Mouse (Mus musculus): Measurements from ENCODE around the gene Commd7. TPM values are rescaled to one million over a fixed set of nuclear protein-coding genes. Genes with fewer than 3 reads are reported as not detected.

Commd7 gene
- polyA plus RNA-seq, 1 experiment from 2014 or later: 43.5 TPM

DNA sequence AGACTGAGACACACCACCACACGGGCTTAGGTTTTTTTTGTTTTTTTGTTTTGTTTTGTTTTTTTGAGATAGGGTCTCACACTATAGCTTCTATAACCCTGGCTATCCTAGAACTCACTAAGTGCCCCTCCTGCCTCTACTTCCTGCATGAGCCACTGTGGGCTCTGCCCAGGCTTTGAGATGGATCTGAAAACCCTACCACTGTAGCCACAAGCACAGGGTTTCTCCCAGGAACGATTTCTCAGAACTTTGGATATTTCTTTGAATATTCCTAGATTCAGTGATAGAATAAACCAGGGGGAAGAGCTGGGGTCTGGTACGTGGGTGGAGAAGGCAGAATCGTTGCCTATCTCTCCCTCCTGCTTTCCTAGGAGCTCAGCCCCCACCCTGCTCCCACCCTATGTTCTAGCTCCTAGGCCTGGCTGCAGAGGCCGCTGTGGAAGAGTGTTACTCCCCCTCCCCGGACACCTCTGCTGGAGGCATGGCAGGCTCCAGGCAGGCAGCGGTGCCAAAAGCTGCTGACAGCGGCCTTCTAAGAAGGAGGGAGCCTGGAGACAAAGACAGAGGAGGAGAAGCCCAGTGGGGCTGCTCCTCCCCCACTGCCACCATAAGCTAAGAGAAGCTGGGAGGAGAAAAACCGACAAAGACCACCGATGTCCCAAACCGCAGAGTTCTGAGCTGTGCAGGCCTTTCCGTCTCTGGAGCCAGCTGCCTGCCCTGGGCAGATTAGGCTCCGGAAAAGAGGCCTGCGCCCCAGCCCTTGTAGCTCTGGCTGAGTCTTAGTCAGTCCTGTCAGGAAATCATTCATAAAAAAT lies 21.9 kb downstream of the Commd7 start:
- no peak overlapping the region for H3K27ac ChIP-seq
- 38% methylated on average over 12 of the region's 14 CpGs for WGBS (ENCODE audit: missing documents)
- no peak overlapping the region for H3K4me3 ChIP-seq (ENCODE audit: inconsistent target)
- H3K79me2 ChIP-seq (ENCODE audit: inconsistent target): no peaks in the 10 kb centered on the region
- no peaks in the 10 kb centered on the region for H3K36me3 ChIP-seq (ENCODE audit: inconsistent target)

DNA sequence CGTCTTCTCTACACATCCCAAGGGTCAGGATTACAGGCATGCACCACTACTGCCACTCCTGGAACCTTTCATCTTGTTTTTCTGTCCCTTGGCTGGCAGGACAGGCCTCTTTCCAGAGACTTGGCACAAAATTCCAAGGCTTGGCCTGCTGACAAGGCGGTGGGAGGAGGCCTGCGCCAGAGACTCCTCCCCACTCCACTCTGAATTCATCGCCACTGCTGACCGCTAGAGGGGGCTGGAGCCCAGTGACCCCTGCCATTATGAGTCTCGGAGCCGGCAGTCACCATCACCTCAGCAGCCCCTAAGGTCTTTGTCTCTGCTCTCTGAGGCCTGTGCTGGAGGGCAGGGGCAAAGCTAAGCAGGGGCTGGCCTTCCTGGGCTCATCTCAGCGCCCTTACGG lies 23.0 kb downstream of the Commd7 start:
- H3K4me3 ChIP-seq (ENCODE audit: inconsistent target): no peak overlapping the region
- no peaks in the 10 kb centered on the region for H3K79me2 ChIP-seq (ENCODE audit: inconsistent target)
- H3K27ac ChIP-seq: no peak overlapping the region
- 21% methylated on average over 9 of the region's 9 CpGs for WGBS (ENCODE audit: missing documents)
- H3K36me3 ChIP-seq (ENCODE audit: inconsistent target): no peaks in the 10 kb centered on the region

DNA sequence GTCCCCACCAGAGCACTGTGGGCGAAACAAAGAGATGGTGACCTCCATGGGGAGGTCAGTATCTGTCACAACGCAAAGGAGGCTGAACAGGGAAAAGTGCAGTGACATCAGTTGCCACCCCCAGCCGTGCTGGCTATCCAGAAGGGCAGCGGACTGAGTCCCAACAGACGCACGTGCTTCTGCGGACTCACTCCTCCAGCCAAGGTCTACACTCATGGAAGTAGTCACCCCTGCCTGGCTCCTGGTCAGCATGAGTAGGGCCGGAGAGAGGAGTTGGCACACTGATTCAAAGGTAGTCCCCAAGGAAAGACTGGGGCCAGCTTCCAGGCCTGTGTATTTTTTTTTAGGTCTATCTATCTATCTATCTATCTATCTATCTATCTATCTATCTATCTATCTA lies 23.5 kb downstream of the Commd7 start:
- H3K36me3 ChIP-seq (ENCODE audit: inconsistent target): no peaks in the 10 kb centered on the region
- no peak overlapping the region for H3K27ac ChIP-seq
- H3K79me2 ChIP-seq (ENCODE audit: inconsistent target): no peaks in the 10 kb centered on the region
- 89% methylated on average over 8 of the region's 8 CpGs for WGBS (ENCODE audit: missing documents)
- H3K4me3 ChIP-seq (ENCODE audit: inconsistent target): no peak overlapping the region

DNA sequence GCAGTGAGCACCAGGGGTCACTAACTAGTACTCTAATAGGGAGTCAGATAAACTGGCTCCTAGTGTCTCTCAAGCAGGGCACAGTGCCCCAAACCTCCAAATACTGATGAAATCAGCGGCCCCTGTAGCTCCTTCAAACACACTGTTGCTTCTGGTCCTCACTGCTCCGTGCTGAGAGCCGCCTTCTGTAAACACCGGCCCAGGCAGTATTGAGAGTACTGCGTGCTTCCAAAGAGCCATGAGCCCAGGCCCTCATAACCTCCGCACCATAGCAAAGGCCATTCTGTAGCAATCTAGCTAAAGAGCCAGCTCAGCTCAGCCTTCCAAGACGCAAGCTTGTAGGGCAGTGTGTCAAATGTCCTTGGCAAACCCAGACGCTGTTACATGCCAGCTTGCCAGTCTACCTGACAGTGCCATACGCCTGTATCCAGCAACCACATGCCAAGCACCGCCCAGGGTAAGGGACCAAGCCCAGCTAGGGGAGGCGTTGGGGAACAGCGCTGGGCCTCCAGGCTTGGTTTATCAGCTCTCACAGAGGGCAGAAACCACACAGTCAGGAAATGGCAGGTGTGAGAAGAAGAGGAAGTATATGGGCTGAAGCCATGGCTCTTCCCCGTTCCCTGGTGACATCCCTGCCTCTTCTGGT lies 24.6 kb downstream of the Commd7 start:
- Histone ChIP-seq H3K27ac (no peak overlapping the region), H3K4me3 (ENCODE audit: inconsistent target) (no peak overlapping the region), H3K36me3 (ENCODE audit: inconsistent target) (no peaks in the 10 kb centered on the region), H3K79me2 (ENCODE audit: inconsistent target) (no peaks in the 10 kb centered on the region)
- 39% methylated on average over 13 of the region's 13 CpGs for WGBS (ENCODE audit: missing documents)

DNA sequence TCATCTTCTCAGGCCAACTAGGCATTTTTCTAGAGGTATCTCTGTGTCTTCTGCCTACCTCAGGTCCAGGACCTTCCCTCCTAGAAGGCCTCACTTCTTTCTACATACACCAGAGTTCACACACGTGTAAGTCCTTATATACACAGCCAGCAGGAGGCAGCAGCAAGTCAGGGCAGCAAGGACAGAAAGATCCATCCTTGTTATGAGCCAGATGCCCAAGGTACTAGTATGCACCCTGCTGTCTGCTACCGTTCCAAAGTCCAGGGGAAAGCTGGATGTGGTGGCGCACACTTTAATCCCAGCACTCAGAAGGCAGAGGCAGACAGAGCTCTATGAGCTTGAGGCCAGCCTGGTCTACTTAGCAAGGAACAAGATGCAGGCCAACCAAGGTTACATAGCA lies 26.2 kb downstream of the Commd7 start:
- Histone ChIP-seq H3K27ac (no peak overlapping the region), H3K4me3 (ENCODE audit: inconsistent target) (no peak overlapping the region), H3K36me3 (ENCODE audit: inconsistent target) (no peaks in the 10 kb centered on the region), H3K79me2 (ENCODE audit: inconsistent target) (no peaks in the 10 kb centered on the region)
- WGBS (ENCODE audit: missing documents): 73% methylated on average over 3 of the region's 3 CpGs

DNA sequence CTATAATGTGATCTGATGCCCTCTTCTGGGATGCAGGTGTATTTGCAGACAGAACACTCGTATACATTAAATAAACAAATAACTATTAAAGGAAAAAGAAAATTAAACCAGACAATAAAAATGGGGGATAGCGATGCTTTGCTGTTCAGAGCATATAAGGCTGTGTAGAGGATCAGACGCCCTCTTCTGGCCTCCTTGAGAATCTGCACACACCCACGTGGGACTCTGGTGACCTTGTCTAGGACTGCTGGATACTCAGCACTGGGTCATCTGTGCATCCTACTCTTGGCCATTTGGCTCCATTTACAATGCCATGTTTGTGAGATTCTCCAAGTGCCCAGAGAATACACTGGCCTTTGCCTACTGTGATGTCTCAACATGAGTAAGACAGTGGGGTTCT lies 28.9 kb downstream of the Commd7 start:
- Histone ChIP-seq H3K79me2 (ENCODE audit: inconsistent target) (no peaks in the 10 kb centered on the region), H3K36me3 (ENCODE audit: inconsistent target) (no peaks in the 10 kb centered on the region), H3K27ac (no peak overlapping the region), H3K4me3 (ENCODE audit: inconsistent target) (no peak overlapping the region)
- 60% methylated on average over 4 of the region's 4 CpGs for WGBS (ENCODE audit: missing documents)

DNA sequence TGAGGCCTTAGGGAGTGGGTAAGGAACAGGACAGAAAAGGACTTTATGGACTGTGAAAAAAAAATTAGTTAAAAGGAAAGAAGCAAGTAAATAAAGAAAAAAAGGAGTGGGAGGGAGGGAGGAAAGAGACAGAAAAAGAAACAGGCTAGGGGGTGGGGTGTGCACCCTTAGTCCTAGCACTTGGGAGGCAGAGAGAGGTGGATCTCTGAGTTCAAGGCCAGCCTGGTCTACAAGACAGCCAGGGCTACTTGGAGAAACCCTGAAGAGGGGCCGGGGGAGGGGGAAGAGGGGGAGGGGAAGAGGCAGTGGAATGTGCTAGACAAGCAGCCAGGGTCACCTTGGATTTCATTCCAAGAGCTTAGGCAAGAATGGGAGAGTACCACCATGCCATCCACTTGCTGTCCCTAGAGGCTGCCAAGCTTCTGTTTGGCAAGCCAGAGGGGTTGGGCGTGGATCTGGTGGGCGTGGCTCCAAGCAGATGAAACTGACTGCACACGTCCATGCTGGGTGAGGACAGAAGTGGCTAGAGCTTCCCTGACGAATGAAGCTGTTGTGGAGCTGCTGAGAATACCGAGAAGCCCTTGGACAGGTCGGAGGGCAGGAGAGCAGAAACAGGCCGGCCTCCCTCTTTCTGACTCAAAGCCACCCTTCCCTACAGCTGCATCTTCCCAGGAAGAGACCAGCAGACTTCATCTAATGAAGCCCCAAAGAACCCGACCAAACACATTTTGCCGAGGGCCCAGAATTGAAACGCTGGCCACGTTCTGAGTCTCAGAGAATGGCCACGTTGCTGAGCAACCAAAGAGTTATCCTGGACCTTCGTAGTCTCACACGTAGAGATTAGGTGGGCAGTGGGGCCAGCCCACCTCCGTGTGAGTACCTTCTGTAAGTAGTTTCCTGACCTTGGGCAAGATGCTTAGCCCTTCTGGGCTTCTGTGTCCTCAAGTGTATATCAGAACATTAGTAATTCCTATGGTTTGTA lies 31.6 kb downstream of the Commd7 start:
- 75% methylated on average over 15 of the region's 16 CpGs for WGBS (ENCODE audit: missing documents)
- no peak overlapping the region for H3K27ac ChIP-seq

DNA sequence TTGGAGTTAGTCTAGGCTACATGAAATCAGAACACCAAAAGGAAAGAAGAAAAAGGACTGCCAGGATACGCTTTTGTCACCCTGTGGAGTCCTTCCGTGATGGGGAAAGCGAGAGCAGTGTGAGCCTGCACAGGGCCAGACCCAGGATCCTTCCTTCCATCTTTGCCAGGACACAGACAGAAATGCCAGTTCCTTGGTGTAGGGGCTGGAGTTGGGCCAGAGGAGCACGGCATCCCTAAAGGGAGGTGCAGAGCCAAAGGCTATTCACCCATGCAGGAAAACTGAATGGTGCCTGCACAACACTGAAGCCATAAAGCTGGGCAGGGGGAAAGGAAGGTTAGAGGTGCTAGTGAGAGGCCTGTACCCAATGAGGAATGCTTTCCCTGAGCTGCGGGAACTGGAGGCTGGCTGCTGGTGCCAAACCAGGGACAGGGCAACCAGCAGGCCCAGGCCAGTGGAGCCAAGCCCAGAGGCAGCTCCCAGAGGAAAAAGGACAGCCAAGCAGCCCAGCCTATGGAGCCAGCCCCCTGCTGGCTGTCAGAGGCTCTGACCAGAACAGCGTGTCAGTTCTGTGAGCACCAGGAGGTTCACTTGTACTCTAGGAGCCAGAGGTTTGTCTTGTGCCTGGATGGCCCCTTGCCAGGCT lies 32.4 kb downstream of the Commd7 start:
- 78% methylated on average over 6 of the region's 6 CpGs for WGBS (ENCODE audit: missing documents)
- Histone ChIP-seq H3K27ac (no peak overlapping the region), H3K4me3 (ENCODE audit: inconsistent target) (no peak overlapping the region), H3K36me3 (ENCODE audit: inconsistent target) (no peaks in the 10 kb centered on the region), H3K79me2 (ENCODE audit: inconsistent target) (no peaks in the 10 kb centered on the region)

More for the DNA sequence above, 31.6 kb downstream of the Commd7 start:
- Histone ChIP-seq H3K36me3 (ENCODE audit: inconsistent target) (no peaks in the 10 kb centered on the region), H3K79me2 (ENCODE audit: inconsistent target) (no peaks in the 10 kb centered on the region), H3K4me3 (ENCODE audit: inconsistent target) (no peak overlapping the region)

DNA sequence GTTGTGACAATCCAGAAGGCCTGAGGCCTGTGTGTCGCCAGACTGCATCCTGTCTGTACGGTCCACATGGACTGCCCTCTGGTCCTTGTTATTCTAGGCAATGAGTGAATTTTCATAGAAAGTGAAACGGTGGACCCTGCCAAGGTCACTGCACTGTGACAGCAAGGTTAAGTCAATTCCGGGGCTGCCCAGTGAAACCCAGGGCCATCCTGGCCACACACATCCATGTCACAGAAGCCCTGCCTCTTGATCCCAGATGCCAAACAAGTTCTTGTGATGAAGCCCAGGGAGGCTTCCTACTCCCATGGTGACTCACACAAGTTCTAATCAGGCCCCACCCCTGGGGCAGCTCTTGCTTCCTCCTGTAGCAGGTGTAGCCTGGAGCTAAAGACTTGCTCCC lies 35.0 kb downstream of the Commd7 start:
- 89% methylated on average over 4 of the region's 4 CpGs for WGBS (ENCODE audit: missing documents)
- Histone ChIP-seq H3K79me2 (ENCODE audit: inconsistent target) (no peaks in the 10 kb centered on the region), H3K4me3 (ENCODE audit: inconsistent target) (no peak overlapping the region), H3K27ac (no peak overlapping the region), H3K36me3 (ENCODE audit: inconsistent target) (no peaks in the 10 kb centered on the region)

DNA sequence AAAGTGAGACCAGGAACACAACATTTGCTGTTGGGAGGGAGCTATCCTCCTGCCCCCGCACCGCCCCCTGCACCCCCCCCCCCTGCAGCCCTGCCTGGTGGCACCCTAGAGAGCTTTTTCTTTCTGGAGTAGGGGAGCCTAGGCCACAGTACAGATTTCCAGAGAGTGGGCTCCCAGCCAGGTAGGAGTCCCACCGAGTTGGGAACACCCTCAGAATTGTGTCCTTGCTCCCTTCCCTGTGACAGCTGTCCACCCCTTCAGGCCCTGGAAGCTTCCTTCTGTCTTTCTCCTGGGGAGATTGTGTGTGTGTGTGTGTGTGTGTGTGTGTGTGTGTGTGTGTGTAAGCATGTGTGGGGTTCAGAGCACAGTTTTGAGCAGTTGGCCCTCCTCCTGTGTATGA lies 35.6 kb downstream of the Commd7 start:
- Histone ChIP-seq H3K4me3 (ENCODE audit: inconsistent target) (no peak overlapping the region), H3K27ac (no peak overlapping the region), H3K79me2 (ENCODE audit: inconsistent target) (no peaks in the 10 kb centered on the region), H3K36me3 (ENCODE audit: inconsistent target) (no peaks in the 10 kb centered on the region)
- 92% methylated on average over 3 of the region's 3 CpGs for WGBS (ENCODE audit: missing documents)

DNA sequence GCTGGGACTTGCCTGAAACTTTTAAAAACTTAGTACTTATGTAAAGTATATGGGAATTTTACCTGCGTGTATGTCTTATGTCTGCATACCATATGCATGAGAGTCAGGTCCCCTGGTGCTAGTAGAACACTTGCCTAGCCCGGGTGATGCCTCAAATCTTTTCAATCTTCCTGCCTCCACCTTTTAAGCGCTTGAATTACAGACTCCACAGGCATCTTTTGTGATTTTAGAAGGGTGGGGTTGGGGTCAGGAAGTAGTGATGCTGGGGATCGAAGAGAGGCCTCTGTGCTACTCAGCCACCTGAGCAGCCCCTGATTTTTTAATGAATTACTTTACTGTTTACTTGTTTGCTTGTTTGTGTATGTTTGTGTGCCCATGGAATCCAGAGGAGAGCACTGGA lies 37.6 kb downstream of the Commd7 start:
- Histone ChIP-seq H3K27ac (no peak overlapping the region), H3K4me3 (ENCODE audit: inconsistent target) (no peak overlapping the region), H3K36me3 (ENCODE audit: inconsistent target) (no peaks in the 10 kb centered on the region), H3K79me2 (ENCODE audit: inconsistent target) (no peaks in the 10 kb centered on the region)
- 98% methylated on average over 4 of the region's 4 CpGs for WGBS (ENCODE audit: missing documents)

DNA sequence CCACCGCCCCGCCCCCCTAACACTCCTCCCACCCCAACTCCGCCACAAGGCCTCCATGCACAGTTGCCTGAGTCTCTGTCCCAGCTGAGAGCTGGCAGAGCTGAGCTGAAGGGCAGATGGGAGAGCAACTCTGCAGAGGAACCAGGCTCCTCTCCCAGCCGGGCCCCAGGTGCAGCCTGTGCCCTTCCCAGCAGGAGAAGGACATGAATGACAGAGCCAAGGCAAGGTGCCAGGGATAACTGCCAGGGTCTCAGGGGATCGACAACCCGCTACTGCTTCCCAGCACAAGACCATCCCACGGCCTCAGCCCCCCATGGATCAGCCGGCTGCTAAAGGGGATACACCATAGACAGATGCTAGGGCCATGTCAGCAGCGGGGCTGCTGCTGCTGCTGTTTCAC lies 39.4 kb downstream of the Commd7 start:
- no peak overlapping the region for H3K27ac ChIP-seq
- WGBS (ENCODE audit: missing documents): 88% methylated on average over 9 of the region's 9 CpGs

DNA sequence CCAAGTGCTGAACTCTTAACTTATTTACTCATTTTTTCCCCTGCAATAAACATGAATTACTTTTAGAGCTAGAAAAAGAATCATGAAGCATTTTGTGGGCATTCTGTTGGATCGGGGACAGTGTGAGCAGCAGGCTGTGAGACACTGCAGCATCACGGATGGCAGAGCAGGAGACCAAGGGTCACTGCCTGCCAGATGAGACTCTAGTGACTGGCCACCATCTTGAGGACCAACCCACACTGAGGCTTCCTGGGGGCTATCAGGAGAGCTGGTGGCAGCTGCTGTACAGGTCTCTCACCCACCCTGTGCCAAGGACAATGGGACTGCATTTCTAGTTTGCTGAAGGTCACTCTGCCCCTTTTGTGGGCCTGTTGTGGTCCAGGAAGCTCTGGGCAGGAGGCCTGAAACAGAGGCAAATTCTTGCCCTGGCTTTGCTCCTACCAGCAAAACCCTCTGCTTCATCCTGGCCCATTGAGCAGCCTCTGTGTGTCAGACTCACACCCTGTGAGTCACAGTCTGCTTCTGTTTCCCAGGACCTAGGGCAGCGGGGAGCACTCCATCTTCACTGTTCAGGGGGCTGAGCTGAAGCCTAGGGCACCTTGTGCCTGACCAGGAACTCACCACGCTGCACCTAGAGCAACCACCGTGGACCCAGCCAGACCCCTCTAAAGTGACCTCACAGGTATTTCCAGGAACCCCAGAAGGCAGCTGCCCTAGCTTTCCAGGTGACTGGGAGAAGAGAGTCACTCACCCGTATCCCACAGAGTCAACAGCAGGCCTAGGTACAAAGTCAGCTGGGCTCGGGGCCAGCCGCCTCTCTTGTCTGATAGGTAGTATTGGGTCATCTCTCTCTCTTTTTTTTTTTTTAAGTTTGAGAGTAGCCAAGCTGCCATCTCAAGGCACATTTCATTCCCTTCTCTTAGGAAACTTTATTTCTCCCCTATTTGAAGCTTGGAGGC lies 40.2 kb downstream of the Commd7 start:
- no peak overlapping the region for H3K4me3 ChIP-seq (ENCODE audit: inconsistent target)
- H3K27ac ChIP-seq: no peak overlapping the region
- 86% methylated on average over 8 of the region's 8 CpGs for WGBS (ENCODE audit: missing documents)

More for the DNA sequence above, 39.4 kb downstream of the Commd7 start:
- no peak overlapping the region for H3K4me3 ChIP-seq (ENCODE audit: inconsistent target)
- H3K79me2 ChIP-seq (ENCODE audit: inconsistent target): no peaks in the 10 kb centered on the region
- H3K36me3 ChIP-seq (ENCODE audit: inconsistent target): no peaks in the 10 kb centered on the region

More for the DNA sequence above, 40.2 kb downstream of the Commd7 start:
- Histone ChIP-seq H3K36me3 (ENCODE audit: inconsistent target) (no peaks in the 10 kb centered on the region), H3K79me2 (ENCODE audit: inconsistent target) (no peaks in the 10 kb centered on the region)
